Mouse (Mus musculus) erythroblast, embryonic 14.5 days (primary cell): ENCODE measurements around the gene Zbtb43.

Experiments used
- GATA1 ChIP-seq: IDR thresholded peaks from 2 replicates; pipeline ENCODE4 v1.6.1; 2012; ENCODE audit warnings: low read length, inconsistent platforms, mixed read lengths
- TAL1 ChIP-seq: IDR thresholded peaks from 3 replicates; pipeline ENCODE4 v1.6.1; 2012; ENCODE audit warnings: low read length, inconsistent platforms, mixed read lengths

- TF ChIP-seq TAL1 = no peak
- TF ChIP-seq GATA1 = no peak
Observed at GRCm38 (mm10) chr2:33477961-33478755, 9.8 kb upstream of the Zbtb43 start.
